Mouse (Mus musculus): ENCODE data around the gene AI597479.

Gene AI597479

GRCm38 (mm10) chr1:43162394-43162793, 63.9 kb downstream of the AI597479 start:
- no peak for DNase-seq (ENCODE audit: low spot score in 2 of 2)

DNA sequence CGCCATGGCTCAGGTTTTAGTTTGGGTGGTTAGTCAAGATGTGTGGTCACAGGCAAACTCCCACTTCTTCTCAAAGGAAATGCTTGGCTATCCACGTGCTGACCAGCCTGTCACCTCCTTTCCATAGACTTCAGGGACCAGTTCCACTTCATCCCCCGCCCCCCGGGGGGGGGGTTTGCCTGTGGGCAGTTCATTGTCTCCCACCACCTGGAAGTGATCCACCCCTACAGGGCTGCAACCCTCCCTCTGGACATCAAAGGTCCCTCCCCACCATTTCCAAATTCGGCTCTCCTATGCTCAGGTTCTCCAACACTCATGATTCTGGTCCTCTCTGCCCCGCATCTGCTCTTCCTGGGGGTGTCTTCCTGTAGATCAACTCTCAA, 64.6 kb downstream of the AI597479 start:
- no peak for DNase-seq (ENCODE audit: low spot score in 2 of 2)

GRCm38 (mm10) chr1:43163467-43164418, 65.2 kb downstream of the AI597479 start:
- DNase-seq (ENCODE audit: low spot score in 2 of 2) = peak; percentile 63 to 65

- DNase-seq (ENCODE audit: low spot score in 2 of 2) = no peak
Measured at GRCm38 (mm10) chr1:43164582-43164981, 66.1 kb downstream of the AI597479 start.
